Mouse (Mus musculus) testis, adult 2 months (tissue): ENCODE data around the gene Dnajc5g.

Experiments used
- CTCF ChIP-seq: fragments of 200-500 bp; IDR thresholded peaks from 2 replicates; pipeline ENCODE4 v1.5.1; 2012; ENCODE audit warnings: low read depth, mild to moderate bottlenecking, inconsistent platforms, low read length, moderate library complexity; ENCODE audit not compliant: control insufficient read depth, insufficient read depth, insufficient replicate concordance
- POLR2A ChIP-seq: fragments of 200-500 bp; IDR thresholded peaks from 2 replicates; pipeline ENCODE4 v1.6.1; 2012; ENCODE audit warnings: low read depth, mild to moderate bottlenecking, inconsistent platforms, low read length, moderate library complexity; ENCODE audit not compliant: control insufficient read depth

GRCm38 (mm10) chr5:31137658-31138057 is 31.6 kb downstream of the Dnajc5g start:
- TF ChIP-seq POLR2A: no peak
- no peak for TF ChIP-seq CTCF
